Mouse (Mus musculus) liver, embryonic 15.5 days (tissue): ENCODE data around the gene Elmo3. TPM values are rescaled to one million over a fixed set of nuclear protein-coding genes. Genes with fewer than 3 reads are reported as not detected.
A peak's percentile ranks its signal among the peaks of the same experiment; 100 is the strongest.
"Not testable (repeated sequence)": the region's sequence is repeated elsewhere in the genome, so short reads cannot be mapped to it uniquely, and the experiment has no call there.

ENCODE experiments used
- ATAC-seq: fragments of 200-750 bp; cut with Nextera tagmentation; 2 replicates; pipeline ENCODE4 v1.8.0; 2017; ENCODE audit warnings: moderate number of reproducible peaks, mild to moderate bottlenecking, moderate library complexity; ENCODE audit not compliant: insufficient read depth
- H3K27ac ChIP-seq: fragments of 300-500 bp; sonication (generic); replicated peaks from 2 replicates; pipeline ENCODE4 v1.5.1; 2015; ENCODE audit warnings: mild to moderate bottlenecking, inconsistent platforms
- H3K27me3 ChIP-seq: fragments of 300-500 bp; sonication (generic); 2 replicates; pipeline ENCODE4 v1.6.1; 2015; ENCODE audit warnings: mild to moderate bottlenecking, inconsistent platforms
- H3K36me3 ChIP-seq: fragments of 300-500 bp; sonication (generic); replicated peaks from 2 replicates; pipeline ENCODE4 v1.6.1; 2015; ENCODE audit warnings: moderate library complexity, mild to moderate bottlenecking, inconsistent platforms
- H3K4me1 ChIP-seq: fragments of 300-500 bp; sonication (generic); replicated peaks from 2 replicates; pipeline ENCODE4 v1.6.1; 2015; ENCODE audit warnings: inconsistent platforms
- H3K4me2 ChIP-seq: fragments of 300-500 bp; sonication (generic); 2 replicates; pipeline ENCODE4 v1.6.1; 2015; ENCODE audit warnings: moderate library complexity, mild to moderate bottlenecking, inconsistent platforms
- H3K4me3 ChIP-seq: fragments of 300-500 bp; sonication (generic); replicated peaks from 2 replicates; pipeline ENCODE4 v1.5.1; 2015; ENCODE audit warnings: mild to moderate bottlenecking, inconsistent platforms
- H3K9ac ChIP-seq: fragments of 300-500 bp; sonication (generic); 2 replicates; pipeline ENCODE4 v1.6.1; 2015; ENCODE audit warnings: moderate library complexity, mild to moderate bottlenecking, inconsistent platforms
- H3K9me3 ChIP-seq: fragments of 300-500 bp; sonication (generic); replicated peaks from 2 replicates; pipeline ENCODE4 v1.6.1; 2016; ENCODE audit warnings: inconsistent platforms
- WGBS: fragments of 180-500 bp; shearing (Covaris S2); methylation state at CpG from one replicate; pipeline ENCODE4 v1.1.7; 2015; ENCODE audit warnings: mixed read lengths; ENCODE audit not compliant: insufficient replicate concordance; 5-methylcytosine and 5-hydroxymethylcytosine counted together
- polyA plus RNA-seq: library from polyadenylated mRNA; unstranded; fragments of >200 nt; fragmentation: Nextera tagmentation; extraction: Ambion mirVana; gene quantifications from 2 replicates; pipeline ENCODE4 v1.2.1, GENCODE M21; 2015

The Elmo3 gene
- polyA plus RNA-seq, 1 experiment from 2014 or later: 3.4 TPM

GRCm38 (mm10) chr8:105290554-105291314 is 14.7 kb upstream of the Elmo3 start:
- H3K36me3 ChIP-seq: no peaks in the 10 kb centered on the region
- H3K27me3 ChIP-seq: peaks cover 48% of the 10 kb centered on the region
- H3K27ac ChIP-seq: no peak overlapping the region
- H3K4me1 ChIP-seq: peaks cover 39% of the 10 kb centered on the region
- ATAC-seq: no peak
- 15% methylated on average over 31 of the region's 31 CpGs for WGBS
- H3K9ac ChIP-seq: no peak overlapping the region
- no peaks in the 10 kb centered on the region for H3K9me3 ChIP-seq
- peak overlapping the region; percentile 82 for H3K4me2 ChIP-seq
- H3K4me3 ChIP-seq: no peak overlapping the region

GRCm38 (mm10) chr8:105291364-105291763 is 14.0 kb upstream of the Elmo3 start:
- not testable (repeated sequence) for H3K36me3 ChIP-seq, H3K9ac ChIP-seq, H3K9me3 ChIP-seq, ATAC-seq, H3K27ac ChIP-seq, H3K4me2 ChIP-seq, H3K4me3 ChIP-seq
- 71% methylated on average over 8 of the region's 8 CpGs for WGBS
- peaks cover 42% of the 10 kb centered on the region for H3K27me3 ChIP-seq
- peaks cover 46% of the 10 kb centered on the region for H3K4me1 ChIP-seq

- H3K36me3 ChIP-seq, H3K9me3 ChIP-seq, H3K4me2 ChIP-seq, H3K27ac ChIP-seq, ATAC-seq, H3K4me3 ChIP-seq, H3K9ac ChIP-seq: not testable (repeated sequence)
- 47% methylated on average over 3 of the region's 3 CpGs for WGBS
- Histone ChIP-seq H3K27me3 (peaks cover 38% of the 10 kb centered on the region), H3K4me1 (peaks cover 50% of the 10 kb centered on the region)
These were observed 13.6 kb upstream of the Elmo3 start for GRCm38 (mm10) chr8:105291802-105292201.

DNA sequence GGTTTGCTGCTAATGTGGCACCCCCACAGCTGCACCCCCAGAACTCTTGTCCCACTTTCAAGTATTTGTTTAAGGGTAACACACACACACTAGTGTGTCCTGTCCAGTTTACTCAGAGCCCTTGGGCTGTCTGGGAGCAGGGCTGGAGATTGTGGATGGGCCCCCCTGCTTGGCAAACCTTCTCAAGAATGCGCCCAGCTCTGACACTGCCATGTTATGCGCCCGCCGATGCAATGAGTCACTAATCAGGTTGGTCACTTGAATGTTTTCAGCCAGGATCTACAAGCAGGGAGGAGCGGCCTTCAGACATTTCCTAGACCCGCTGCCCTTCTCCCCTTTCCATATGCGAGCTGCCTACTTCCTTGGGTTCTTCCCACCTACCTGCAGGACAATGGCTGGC is 12.9 kb upstream of the Elmo3 start:
- Histone ChIP-seq H3K9ac (no peak overlapping the region), H3K9me3 (no peaks in the 10 kb centered on the region), H3K4me2 (no peak overlapping the region), H3K36me3 (no peaks in the 10 kb centered on the region), H3K27ac (no peak overlapping the region), H3K4me3 (no peak overlapping the region), H3K4me1 (peaks cover 55% of the 10 kb centered on the region), H3K27me3 (peaks cover 34% of the 10 kb centered on the region)
- WGBS: 67% methylated on average over 7 of the region's 7 CpGs
- no peak for ATAC-seq

- H3K4me1 ChIP-seq: peaks cover 55% of the 10 kb centered on the region
- no peak overlapping the region for H3K9ac ChIP-seq
- no peaks in the 10 kb centered on the region for H3K36me3 ChIP-seq
- WGBS: 80% methylated on average over 19 of the region's 19 CpGs
- H3K9me3 ChIP-seq: no peaks in the 10 kb centered on the region
- no peak for ATAC-seq
- peaks cover 28% of the 10 kb centered on the region for H3K27me3 ChIP-seq
- H3K4me3 ChIP-seq: no peak overlapping the region
- H3K27ac ChIP-seq: no peak overlapping the region
- no peak overlapping the region for H3K4me2 ChIP-seq
These were observed 12.0 kb upstream of the Elmo3 start for GRCm38 (mm10) chr8:105293405-105293804.

- Histone ChIP-seq H3K36me3 (peaks cover 11% of the 10 kb centered on the region), H3K9ac (no peak overlapping the region), H3K27me3 (peaks cover 17% of the 10 kb centered on the region), H3K4me1 (peaks cover 53% of the 10 kb centered on the region), H3K27ac (no peak overlapping the region), H3K4me3 (peak overlapping the region; percentile 17; the same call in 1 of the 2 replicates), H3K9me3 (no peaks in the 10 kb centered on the region), H3K4me2 (peak overlapping the region; percentile 23)
- ATAC-seq: no peak
- WGBS: 73% methylated on average over 9 of the region's 9 CpGs
These were observed 10.6 kb upstream of the Elmo3 start for GRCm38 (mm10) chr8:105294776-105295175.

DNA sequence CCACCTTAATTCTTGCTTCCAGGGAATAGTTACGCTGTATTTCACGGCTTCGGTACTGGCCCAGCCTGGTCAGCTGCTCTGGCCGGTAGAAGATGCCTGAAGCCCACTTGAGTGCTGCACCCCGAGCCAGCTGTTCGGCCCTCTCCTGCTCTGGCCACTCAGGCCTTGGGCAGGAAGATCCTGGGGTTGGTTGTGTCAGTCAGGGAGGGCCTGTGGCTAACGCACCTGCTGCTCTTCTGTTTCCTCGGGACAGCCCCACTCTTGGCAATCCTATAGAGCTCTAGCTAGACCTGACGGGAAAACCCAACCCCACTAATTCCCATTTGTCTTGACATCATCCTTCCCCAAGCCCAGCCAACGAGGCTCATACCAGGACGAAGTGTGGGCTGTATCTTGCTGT is 10.1 kb upstream of the Elmo3 start:
- 64% methylated on average over 11 of the region's 11 CpGs for WGBS
- H3K9me3 ChIP-seq: no peaks in the 10 kb centered on the region
- H3K9ac ChIP-seq: no peak overlapping the region
- no peak for ATAC-seq
- peak overlapping the region; percentile 17; the same call in 1 of the 2 replicates for H3K4me3 ChIP-seq
- H3K36me3 ChIP-seq: peaks cover 16% of the 10 kb centered on the region
- peak overlapping the region; percentile 23 for H3K4me2 ChIP-seq
- 0 out of 2 replicates have a peak overlapping the region, but pooled peaks have one; percentile 98 for H3K27ac ChIP-seq
- peaks cover 12% of the 10 kb centered on the region for H3K27me3 ChIP-seq
- peaks cover 50% of the 10 kb centered on the region for H3K4me1 ChIP-seq

GRCm38 (mm10) chr8:105295895-105296573 is 9.4 kb upstream of the Elmo3 start, which contains the start of gene Exoc3l:
Gene Exoc3l, minus strand, starts transcription at chr8:105296101.
- peak within 1 kb of the TSS; percentile 77 for H3K4me3 ChIP-seq
- peak within 1 kb of the TSS; percentile 98 for H3K27ac ChIP-seq
- no peaks in the 10 kb centered on the region for H3K9me3 ChIP-seq
- peak within 1 kb of the TSS; percentile 88 for H3K9ac ChIP-seq
- 30% methylated on average over 11 of the region's 11 CpGs for WGBS
- no peak for ATAC-seq
- peaks cover 6% of the 10 kb centered on the region for H3K27me3 ChIP-seq
- peak within 1 kb of the TSS; percentile 80 for H3K4me2 ChIP-seq
- peaks cover 50% of the 10 kb centered on the region for H3K4me1 ChIP-seq
- H3K36me3 ChIP-seq: peaks cover 24% of the 10 kb centered on the region

- WGBS: under 1% methylated on average over 58 of the region's 58 CpGs
These were observed 7.7 kb upstream of the Elmo3 start, which contains the start of gene E2f4 for GRCm38 (mm10) chr8:105297511-105298192. Gene E2f4, plus strand, starts transcription at chr8:105297663.

DNA sequence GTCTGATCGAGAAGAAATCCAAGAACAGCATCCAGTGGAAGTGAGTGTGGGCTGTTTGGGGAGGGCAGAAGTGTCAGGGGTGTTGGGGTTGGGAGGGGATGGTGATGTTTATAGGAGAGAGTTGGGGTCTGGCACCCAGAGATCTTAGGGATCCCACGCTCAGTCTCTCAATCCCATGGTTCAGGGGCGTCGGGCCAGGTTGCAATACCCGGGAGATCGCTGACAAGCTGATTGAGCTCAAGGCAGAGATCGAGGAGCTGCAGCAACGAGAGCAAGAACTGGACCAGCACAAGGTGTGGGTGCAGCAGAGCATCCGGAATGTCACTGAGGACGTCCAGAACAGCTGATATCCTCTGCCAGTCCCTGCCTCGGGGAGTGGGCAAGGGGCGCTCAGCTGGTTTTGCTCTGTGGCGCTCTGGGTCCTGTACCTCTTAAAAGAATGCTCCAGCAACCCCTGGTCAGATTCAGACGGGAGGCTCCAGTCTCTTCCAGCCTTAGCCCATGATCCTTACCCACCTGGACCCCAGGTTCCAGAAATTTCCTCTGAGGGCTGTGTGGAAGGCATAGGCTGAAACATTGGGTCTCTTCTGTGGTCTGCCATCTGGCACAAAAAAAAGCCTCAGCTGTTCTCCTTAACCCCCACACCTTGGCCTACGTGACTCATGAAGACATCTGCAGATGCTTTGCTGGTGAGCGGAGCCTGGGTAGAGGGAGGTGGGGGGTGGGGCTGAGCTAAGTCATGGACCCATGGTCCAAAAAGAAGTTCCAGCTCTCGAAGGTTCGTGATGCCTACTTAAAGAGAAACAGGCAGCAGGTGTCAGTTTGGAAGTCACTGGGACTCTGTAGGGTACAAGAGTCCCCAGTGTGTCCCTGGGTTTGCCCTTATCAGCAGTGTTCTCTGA is 6.8 kb upstream of the Elmo3 start:
- ATAC-seq: peak; percentile 10
- peak overlapping the region; percentile 98 for H3K27ac ChIP-seq
- H3K4me1 ChIP-seq: peaks cover 72% of the 10 kb centered on the region

More at GRCm38 (mm10) chr8:105297511-105298192, 7.7 kb upstream of the Elmo3 start, which contains the start of gene E2f4:
- Histone ChIP-seq H3K27ac (peak within 1 kb of the TSS; percentile 98), H3K9ac (peak within 1 kb of the TSS; percentile 88), H3K4me3 (peak within 1 kb of the TSS; percentile 77), H3K9me3 (no peaks in the 10 kb centered on the region), H3K4me2 (peak within 1 kb of the TSS; percentile 80), H3K27me3 (peaks cover 6% of the 10 kb centered on the region), H3K36me3 (peaks cover 40% of the 10 kb centered on the region), H3K4me1 (peaks cover 62% of the 10 kb centered on the region)
- peak; percentile 66 for ATAC-seq

More for the DNA sequence above, 6.8 kb upstream of the Elmo3 start:
- peak overlapping the region; percentile 80 for H3K4me2 ChIP-seq
- no peaks in the 10 kb centered on the region for H3K9me3 ChIP-seq
- H3K4me3 ChIP-seq: peak overlapping the region; percentile 77
- H3K36me3 ChIP-seq: peaks cover 50% of the 10 kb centered on the region
- WGBS: 18% methylated on average over 18 of the region's 18 CpGs
- H3K9ac ChIP-seq: peak overlapping the region; percentile 88
- peaks cover 6% of the 10 kb centered on the region for H3K27me3 ChIP-seq
